Mouse (Mus musculus): ENCODE measurements around the gene Aym1.
"Not testable (repeated sequence)": the region's sequence is repeated elsewhere in the genome, so short reads cannot be mapped to it uniquely, and the experiment has no call there.

Gene Aym1

DNA sequence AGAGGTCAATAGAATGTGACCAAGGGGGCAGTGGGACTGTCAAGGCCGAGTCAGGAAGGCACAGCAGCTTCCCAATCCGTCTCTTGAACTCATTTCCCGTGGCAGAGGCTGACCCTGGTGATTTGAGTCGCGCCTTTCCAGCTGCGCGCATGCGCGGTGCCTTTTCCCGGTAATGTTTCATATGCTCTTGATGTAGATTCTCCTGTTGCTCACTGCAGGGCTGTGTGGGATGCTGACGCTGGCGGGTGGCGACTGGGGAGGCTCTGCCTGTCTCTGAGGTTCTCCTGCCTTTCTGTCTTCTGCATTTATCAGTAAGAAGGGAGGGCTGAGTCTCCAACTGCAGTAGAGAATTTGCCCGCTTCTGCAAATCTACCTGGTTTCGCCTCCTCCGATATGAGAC, 2.8 kb upstream of the Aym1 start:
- no peak for DNase-seq (ENCODE audit: low read depth)

DNA sequence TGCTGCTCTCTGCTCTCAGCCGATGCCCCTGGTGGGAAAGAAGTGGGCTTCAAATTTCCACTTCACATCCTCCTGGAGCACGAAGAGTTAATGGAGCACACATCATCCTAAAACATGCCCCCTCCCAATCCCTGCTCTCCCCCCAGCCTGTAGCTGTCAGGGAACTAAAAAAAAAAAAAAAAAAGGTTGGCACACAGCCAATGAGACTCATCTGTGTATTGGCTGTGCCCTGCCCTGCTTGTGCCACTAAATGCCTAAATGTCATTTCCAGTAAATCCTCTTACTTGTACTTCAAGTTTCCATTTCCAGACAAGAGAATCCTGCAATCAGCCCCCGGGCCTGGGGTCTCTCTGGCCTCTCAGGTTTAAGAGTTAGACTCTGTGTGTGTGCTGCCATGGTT, 562 bp downstream of the Aym1 start:
- DNase-seq (ENCODE audit: low read depth) = no peak

DNA sequence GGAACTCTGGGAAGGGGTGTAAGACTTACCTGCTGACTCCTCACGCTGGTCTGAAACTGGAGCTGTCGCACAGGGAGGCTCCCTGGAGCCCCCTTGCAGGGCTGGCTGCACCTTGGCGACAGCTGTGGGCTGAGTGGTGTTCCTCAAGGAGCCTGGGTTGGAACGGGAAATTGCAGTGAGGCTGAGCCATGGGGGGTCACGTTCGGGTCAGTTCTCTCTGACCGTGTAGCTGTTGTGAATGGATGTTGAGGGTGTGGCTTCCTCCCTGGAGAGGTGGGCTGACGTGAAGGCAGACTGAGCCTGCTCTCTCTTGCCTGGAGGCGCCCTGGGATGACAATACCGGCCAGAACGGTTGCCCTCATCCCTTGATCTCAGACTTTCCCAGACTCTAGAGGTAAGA, 1.7 kb downstream of the Aym1 start:
- DNase-seq (ENCODE audit: low read depth) = no peak

DNA sequence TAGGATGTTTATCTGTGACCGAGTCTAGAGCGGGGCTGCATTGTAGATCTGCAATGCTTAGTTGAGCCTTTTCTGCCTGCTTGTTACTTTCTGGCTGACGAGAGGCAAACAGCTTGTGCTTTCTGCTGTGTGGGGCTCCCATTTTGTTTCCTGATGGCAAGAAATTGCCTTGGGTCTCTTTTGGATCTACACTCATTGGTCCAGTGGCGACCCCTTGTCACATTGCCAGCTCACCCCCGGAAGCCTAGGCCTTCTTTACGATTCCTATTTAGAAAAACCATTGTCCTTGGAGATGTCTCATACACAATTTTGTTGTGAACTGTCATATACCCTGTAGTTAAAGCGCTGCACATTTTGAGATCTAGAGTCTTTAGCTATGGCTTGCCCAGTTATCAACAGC, 4.2 kb downstream of the Aym1 start:
- no peak for DNase-seq (ENCODE audit: low read depth)

DNA sequence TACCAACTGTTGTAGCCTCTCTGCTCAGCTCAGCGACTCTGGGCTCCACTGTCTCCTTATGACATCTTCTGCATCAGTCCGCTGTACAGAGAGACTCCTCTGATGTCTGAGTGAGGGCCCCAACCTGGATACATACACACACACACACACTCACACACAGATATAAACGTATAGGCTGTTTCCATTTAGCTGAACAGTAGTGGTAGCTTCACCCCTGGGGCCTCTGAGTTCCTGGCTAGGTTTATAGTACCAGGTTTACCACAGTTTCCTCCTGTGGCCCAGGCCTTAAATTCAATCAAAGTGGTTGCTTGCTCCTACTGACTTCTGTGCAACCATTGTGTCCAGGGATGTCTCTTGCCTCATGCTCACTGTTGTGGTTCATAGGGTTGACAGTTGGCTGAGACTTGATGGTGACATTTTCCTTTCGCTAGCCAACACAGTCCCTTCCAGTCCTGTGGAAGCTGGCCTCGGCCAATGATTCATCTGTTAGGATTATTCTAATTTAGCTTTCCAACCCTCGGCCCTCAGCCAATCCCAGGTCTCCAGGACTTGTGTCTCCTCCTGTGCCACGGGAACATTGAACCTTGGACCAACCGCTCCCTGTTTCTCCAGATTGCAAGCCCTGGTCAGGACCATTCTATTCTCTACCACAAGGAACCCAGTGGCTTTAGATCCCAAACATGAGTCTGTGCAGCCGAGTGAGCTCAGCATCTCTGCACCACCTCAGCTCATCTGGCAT, 5.3 kb downstream of the Aym1 start:
- no peak for DNase-seq (ENCODE audit: low read depth)

DNA sequence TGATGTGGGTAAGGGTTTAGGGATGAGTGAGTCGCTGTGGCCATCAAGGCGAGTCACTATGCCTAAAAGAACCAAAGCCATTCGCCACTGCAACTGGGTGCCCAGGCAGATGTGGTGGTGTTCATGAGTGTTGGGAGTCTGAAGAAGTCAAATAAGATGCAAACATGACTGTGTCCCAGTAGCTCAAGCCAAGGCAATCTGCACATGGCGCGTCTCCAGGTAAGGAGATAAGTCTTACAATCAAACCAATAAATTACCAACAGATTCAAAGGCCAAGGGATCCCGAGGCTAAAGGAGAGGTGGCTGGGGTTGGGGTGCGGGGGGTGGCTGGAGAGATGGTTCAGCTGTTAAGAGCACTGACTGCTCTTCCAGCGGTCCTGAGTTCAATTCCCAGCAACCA, 6.1 kb downstream of the Aym1 start:
- no peak for DNase-seq (ENCODE audit: low read depth)

DNA sequence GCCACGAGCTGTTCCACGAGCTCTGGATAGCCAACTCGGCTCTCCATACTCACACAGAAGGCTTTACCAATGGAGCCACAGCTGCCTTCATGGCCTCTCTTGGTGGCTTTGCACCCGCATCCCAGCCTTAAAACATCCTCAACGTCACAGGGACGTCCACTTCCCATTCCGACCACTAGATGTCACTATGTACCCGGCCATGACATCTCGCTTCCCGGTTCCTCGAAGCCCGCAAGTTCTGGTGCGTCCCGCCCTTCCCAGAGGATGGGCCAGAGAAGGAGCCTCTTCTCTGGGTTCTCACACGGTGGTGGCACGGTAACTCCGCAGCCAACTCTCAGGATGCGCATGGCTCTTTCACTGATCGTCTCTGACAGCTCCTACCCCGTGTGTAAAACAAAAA, 8.8 kb downstream of the Aym1 start:
- peak; percentile 33 for DNase-seq (ENCODE audit: low read depth)

DNA sequence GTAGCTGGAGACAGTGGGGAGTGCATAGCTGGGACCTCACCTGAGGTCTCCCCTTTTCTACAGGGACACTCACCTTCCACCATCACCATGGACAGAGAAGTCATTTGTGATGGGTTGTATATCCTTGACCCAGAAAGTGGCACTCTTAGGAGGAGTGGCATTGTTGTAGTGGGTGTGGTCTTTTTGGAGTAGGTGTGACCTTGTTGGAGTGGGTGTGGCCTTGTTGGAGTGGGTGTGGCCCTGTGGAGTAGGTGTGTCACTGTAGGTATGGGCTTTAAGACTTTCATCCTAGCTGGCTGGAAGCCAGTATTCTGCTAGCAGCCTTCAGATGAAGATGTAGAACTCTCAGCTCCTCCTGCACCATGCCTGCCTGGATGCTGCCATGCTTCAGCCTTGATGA, 10.6 kb downstream of the Aym1 start:
- DNase-seq (ENCODE audit: low read depth) = not testable (repeated sequence)

DNA sequence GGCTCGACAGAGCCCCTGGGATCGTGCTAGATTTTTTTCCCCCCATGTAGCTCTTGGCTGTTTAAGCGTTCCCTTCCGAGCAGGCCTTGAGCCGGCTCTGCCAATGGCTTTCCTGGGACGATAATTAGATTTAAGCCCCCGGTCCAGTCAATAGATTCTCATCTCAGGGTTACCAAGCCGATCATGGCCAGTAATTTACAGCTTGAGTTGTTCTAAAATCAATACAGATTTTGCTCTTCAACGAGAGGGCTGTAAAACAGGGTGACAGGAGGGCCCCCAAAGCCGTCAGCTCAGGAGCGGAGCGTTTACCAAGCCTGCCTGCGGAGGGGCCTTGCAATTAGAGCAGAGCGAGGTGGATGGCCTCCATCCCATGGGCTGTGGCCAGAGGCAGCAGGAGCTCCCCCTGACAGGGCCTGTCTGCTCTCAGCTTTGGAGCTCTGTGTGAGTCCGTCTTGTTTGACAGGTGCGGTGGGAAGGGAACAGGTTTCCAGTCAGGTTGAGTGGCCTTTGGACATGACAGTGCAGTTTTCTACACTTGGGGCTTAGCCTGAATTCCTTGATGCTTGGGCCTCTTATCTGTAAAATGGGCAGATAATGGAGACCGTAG, 12.3 kb downstream of the Aym1 start:
- DNase-seq (ENCODE audit: low read depth) = no peak

DNA sequence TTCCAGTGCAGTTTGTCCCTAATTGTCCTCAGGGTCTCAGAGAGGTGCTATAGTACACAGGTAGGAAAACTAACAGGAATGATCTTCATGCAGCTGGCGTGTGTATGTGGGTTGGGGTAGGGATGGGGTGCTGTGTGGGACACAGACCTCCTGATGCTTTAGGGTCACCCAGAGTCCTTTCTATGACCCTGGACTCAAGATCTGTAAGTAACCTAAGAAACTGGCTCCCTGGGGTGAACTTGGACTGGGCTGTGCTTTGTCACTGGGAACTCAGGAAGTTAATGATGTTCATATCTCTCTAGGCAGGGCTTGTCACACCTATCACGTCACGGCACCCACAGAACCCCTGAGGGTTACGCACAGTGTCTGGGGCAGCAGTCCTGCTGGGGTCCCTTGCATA, 15.4 kb downstream of the Aym1 start:
- no peak for DNase-seq (ENCODE audit: low read depth)

DNA sequence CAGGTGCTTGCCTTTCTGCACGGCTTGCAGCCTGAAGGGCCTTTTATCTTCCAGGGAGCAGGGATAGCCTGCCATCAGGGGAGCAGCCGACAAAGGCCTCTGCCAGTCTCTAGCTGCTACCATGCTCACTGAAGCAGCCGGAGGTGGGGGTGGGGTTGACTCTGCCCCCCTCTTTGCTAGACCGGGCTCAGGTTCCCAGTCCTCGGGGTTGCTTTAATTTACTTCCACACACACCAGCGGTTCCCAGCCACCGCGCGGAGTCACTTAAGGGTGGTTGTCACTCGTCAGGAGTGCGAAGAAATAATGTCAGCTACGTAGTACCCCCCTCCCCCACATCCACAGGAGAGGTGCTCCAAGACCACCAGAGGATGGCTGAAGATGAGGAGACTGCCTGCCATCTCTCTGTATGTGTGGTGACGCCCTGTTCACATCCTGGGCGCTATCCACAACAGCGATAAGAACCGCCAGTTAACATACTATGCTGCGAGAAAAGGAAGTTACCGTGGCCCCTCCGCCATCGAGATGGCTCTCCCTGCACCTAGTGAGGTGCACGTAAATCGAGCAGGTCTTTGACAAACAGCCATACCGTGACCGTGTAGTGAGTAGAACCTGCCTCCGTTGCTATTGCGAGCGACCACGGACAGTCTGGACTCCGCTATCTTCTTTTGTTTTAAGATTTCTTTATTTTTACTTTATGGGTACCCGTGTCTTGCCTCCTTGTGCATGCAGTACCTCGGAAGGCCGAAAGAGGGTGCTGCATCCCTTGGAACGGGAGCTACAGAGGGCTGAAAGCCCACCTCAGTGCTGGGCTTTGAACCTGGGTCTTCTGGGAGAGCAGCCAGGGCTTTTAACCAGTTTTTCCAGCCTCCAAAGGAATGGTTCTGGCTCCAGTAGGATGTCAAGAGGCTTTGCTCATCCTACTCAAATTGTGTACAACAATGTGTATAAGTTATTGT, 16.2 kb downstream of the Aym1 start:
- DNase-seq (ENCODE audit: low read depth) = peak; percentile 25

DNA sequence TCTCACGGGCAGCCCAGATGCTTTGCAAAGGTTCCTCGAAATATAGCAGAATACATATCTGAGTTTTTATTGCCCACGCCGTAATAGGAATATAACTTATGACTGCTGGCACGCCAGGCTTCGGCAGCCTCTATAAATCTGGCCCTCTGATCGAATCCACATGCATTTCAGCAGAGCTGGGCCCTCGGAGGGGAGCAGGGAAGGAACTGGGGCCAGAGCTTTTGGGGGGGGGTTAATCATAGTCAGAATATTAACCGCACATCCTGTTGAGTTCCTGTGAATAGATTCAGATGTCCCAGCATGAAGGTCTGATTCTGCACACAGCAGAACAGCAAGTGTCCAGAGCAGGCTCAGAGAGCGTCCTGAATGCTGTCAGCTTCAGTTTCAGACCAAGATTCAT, 17.2 kb downstream of the Aym1 start:
- no peak for DNase-seq (ENCODE audit: low read depth)

DNA sequence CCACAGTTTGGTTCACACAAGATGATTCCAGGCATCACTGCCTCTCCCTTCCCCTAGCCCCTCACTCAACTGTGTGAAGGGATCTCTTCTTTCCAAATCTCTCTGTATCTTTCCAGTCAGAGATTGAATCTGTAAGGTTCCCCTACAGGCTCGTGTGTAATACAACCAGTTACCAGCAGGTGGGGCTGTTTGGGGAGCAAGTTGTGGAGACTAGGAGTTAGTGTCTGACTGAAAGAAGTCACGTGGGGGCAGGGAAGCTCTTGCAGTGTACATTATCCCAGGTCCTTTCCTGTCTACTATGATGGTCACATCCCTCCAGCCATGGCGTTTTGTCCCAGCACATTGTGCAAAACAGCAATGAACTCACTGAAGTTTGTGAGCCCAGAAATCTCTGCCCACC, 18.7 kb downstream of the Aym1 start:
- DNase-seq (ENCODE audit: low read depth) = peak; percentile 20

DNA sequence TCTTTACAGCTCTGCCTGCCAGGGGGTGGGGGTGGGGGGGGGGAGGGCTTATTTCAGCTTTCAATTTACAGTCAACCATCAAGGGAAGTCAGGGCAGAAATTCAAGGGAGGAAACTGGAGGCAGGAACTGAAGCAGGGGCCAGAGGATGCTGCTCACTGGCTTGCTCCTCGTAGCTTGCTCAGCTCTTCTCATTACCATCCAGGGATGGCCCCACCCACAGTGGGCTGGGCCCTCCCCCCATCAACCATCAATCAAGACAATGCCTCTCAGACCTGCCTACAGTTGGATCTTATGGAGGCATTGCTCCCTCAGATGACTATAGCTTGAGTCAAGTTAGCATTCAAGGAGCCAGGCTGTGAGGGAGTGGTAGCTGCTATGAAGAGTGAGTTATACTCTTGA, 19.2 kb downstream of the Aym1 start:
- no peak for DNase-seq (ENCODE audit: low read depth)

DNA sequence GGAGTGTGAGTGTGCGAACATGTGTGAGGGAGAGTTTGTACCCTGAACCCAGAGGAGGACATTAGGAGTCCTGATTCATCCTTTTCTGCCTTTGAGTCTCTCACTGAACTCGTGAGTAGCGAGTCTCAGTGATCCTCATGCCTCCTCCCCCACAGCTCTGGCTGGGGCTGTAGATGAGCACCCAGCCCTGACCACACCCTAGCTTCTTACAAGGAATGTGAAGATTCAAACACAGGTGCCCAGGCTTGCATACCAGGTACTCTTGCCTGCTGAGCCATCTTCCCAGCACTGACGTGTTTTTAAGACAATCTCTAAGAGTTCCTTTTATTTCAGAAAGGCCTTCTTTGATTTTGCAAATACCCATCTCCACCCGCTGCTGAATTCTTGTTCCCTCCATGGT, 22.3 kb downstream of the Aym1 start:
- no peak for DNase-seq (ENCODE audit: low read depth)

DNA sequence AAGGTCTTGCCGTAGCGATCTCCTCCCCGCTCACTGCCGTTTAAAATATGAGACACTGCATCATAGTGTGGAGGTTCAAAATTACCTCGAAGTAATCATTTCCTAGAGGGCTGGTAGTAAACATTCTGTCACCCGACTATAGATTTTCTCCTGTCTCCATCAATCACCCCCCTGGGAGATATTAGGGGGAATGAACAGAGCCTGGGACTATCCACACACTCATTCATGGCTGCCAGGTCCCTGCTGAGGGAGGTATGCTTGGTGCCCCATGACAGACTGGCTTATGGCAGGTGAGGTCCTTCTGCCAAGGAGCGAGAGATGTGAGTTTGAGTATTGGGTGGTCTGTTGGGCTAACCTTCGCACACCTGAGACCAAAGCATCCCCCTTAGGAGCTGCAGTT, 23.5 kb downstream of the Aym1 start:
- no peak for DNase-seq (ENCODE audit: low read depth)

DNA sequence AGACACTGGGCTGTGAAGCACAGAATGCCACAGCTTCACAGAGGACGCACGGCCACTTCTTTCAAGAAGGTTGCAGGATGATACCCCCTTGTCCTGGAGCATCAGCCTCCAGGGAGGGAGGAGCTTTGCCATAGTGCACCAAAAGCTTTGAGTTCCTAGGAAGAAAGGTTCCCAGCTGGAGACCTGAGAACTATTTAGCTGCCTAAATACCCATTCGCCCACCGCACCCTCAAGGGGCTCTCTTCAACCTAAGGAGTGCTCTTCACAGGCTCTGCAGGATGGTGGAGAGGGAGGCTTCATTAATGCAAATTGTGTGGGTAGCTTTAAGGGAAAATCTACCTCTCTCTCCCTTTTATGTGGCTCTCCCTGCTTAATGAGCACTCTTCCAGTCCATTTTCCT, 25.5 kb downstream of the Aym1 start:
- DNase-seq (ENCODE audit: low read depth) = no peak

DNA sequence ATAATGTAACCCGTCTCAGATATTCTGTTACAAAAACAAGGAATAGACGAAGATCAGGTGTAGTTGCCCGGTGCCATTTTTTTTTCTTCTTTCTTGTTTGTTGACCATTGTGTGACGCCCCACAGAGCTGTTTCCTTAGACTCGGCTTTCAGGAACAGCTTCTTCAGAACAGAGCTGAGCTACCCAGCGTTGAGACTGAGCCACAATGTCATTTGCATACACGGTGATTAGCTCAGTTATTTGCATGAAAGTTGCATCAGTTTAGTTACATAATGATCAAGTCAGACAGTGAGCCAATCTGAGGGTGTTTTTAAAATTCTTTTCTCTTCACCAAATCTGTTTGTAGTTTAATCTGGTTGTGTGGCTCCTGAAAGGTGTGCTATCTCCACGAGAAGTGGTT, 36.7 kb downstream of the Aym1 start:
- DNase-seq (ENCODE audit: low read depth) = no peak

DNA sequence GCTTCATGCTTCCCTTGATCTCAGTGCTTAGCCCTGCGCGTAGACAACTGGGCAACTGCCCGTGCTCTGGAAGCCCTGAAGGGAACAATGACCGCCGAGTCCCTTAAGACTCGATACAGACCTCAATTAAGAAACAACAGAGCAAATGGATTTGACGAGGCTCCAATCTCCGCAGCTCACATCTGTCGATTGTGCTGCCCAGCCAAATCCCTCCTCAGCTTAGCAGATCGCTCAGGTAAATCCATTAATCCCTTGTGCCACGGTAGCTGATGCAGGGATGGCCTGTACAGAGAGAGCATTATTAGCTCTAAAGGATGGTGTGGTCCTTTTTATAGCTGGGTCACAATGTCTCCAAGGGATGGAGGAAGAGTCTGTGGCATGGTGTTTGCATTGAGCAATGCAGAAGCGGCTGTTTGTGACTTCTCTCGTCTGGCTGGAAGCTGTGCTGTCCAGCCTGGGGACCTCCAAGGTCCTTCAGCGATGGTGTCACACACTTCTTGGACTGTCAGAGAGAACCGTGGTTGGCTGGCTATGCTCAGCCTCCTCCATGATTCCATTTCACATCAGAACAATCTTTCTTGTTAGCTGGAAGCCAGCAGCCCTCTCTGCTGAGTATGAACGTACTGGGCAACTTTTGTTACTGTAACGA, 39.3 kb downstream of the Aym1 start:
- DNase-seq (ENCODE audit: low read depth) = no peak

DNA sequence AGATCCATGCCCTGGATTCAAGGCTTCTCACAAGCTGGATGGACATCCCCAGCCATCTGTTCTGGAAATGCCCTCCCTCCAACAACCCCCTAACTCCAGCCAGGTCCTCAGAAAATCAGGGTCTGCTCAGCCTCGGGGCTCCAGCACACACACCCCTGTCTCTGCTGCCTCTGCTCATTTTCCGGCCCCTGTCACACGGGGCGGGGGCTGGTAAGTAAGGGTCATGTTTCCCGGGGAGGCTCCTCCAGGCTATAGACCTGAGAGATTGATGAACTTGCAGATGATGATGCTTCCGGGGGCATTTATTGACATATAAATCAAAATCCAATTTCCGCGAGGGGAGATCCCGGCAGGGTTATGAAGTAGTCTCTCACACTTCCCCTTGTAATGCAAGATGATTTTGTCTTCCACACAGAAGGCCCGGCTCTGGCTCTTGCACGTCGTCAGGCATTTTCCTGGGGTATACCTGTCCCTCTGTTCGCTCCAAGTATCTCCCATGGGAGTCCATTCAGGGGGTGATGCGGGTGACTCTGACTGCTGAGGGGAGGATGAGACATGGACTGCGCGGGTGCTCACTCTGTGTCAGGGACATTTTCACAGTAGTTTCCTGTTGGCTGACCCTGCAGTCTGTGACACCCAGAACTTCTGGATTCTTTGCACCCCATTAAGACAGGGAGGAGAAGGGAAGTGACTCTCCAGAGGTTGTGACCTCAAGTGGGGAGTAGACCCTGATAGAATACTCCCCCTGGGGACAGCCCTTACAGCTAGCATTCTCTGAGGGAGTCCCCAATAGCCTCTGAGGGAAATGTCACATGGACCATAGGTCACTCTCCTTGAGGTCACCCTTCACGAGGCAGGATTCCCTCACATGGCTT, 40.6 kb downstream of the Aym1 start:
- DNase-seq (ENCODE audit: low read depth) = no peak

DNA sequence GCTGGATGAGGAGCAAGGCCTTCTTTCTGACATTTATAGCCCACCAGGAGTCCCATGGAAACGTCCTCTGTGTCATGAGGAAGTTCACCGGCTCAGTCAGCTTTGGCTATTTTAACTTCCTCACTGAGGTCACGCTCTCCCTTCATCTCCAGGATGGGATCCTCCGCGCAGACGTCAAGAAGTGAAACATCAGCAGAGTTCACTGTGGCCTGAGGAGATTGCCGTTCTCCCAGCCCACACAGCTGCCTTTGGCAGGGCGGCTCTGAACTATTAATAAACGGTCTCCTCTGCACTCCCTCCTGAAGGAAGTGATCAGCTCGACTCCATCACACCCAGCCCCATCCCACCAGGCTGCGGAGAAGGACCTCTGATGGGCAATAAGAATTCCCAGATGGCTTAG, 45.6 kb downstream of the Aym1 start:
- DNase-seq (ENCODE audit: low read depth) = no peak

DNA sequence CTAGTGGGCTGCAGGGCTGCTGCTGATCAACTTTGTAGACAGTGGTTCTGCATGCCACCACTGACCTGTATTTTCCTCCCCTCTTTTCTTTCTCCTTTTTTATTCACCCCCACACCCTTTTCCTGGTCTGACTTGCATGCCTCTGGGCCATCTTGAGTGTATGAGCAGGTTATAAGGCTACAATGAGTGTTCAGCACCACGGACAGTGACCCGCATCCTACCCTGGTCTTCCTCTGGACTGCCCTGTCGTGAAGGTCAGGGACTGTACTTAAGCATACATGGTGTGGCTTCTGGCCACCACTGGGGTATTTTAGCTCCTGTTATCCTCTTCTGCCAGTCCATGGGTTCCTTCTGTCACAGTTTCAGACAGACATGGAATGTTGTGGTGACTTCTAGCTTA, 50.3 kb downstream of the Aym1 start:
- peak; percentile 33 for DNase-seq (ENCODE audit: low read depth)
